Mouse (Mus musculus) ES-Bruce4 (cell line): ENCODE measurements at regions not wholly inside any gene's neighbourhood (a gene's known extent, or its start where the extent isn't known, plus 50 kb on each side); places are given as distances from the start of the nearest gene placed in this dataset.

ENCODE experiments used
- CTCF ChIP-seq: IDR thresholded peaks from one replicate; pipeline ENCODE4 v1.8.1; 2011; ENCODE audit warnings: low read depth, low read length
- POLR2A ChIP-seq: IDR thresholded peaks from one replicate; pipeline ENCODE4 v1.8.1; 2011; ENCODE audit warnings: low read length; ENCODE audit not compliant: insufficient read depth

- no peak for TF ChIP-seq CTCF
- no peak for TF ChIP-seq POLR2A
Measured at GRCm38 (mm10) chr14:86254196-86254595, 886.8 kb downstream of the Diaph3 start.
